Mouse (Mus musculus) forebrain, embryonic 10.5 days (tissue): ENCODE measurements at regions not wholly inside any gene's neighbourhood (a gene's known extent, or its start where the extent isn't known, plus 50 kb on each side); places are given as distances from the start of the nearest gene placed in this dataset.

Experiments
- DNase-seq: peaks from one replicate; pipeline ENCODE4 v3.0.0-alpha.2; 2017; ENCODE audit warnings: low spot score; ENCODE audit errors: extremely low spot score
- H3K27ac ChIP-seq: fragments of 300-500 bp; sonication (generic); 2 replicates; pipeline ENCODE4 v1.5.1; 2016; ENCODE audit warnings: mild to moderate bottlenecking
- H3K27me3 ChIP-seq: fragments of 300-500 bp; sonication (generic); 2 replicates; pipeline ENCODE4 v1.6.1; 2016; ENCODE audit warnings: mild to moderate bottlenecking; ENCODE audit not compliant: poor library complexity, severe bottlenecking
- H3K36me3 ChIP-seq: fragments of 300-500 bp; sonication (generic); replicated peaks from 2 replicates; pipeline ENCODE4 v1.6.1; 2016; ENCODE audit warnings: mild to moderate bottlenecking, moderate library complexity
- H3K4me1 ChIP-seq: fragments of 300-500 bp; sonication (generic); 2 replicates; pipeline ENCODE4 v1.6.1; 2016
- H3K4me3 ChIP-seq: fragments of 300-500 bp; sonication (generic); 2 replicates; pipeline ENCODE4 v1.5.1; 2016; ENCODE audit warnings: mild to moderate bottlenecking, moderate library complexity
- H3K9me3 ChIP-seq: fragments of 300-500 bp; sonication (generic); 2 replicates; pipeline ENCODE4 v1.6.1; 2016; ENCODE audit warnings: mild to moderate bottlenecking, moderate library complexity
- WGBS: fragments of 180-500 bp; shearing (Covaris S2); methylation state at CpG from one replicate; pipeline ENCODE4 v1.1.7; 2016; 5-methylcytosine and 5-hydroxymethylcytosine counted together

DNA sequence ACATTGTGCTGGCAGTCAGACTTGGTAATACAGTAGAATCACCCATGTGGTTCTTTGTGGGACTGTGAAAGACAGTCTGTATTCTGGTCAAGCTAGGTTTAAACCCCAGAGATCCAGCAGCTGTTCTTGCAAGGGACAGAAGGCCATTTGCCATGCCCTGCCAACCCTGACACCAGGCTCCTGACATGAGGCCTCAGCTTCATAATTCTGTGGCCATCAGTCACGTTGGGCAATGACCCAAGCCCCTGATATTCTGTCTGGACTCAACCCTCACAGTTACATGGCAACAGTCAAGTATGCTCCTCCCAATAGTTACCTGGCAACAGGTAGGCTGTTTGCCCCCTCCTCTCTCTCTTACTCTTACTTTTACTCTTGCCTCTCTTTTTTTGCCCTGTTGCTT lies 221.3 kb downstream of the Serpinb8 start:
- H3K36me3 ChIP-seq, result no peaks in the 10 kb centered on the region
- 89% methylated on average over 1 of the region's 1 CpGs for WGBS
- H3K9me3 ChIP-seq, result no peaks in the 10 kb centered on the region
- no peaks in the 10 kb centered on the region for H3K27me3 ChIP-seq
- DNase-seq, result no peak
- H3K4me1 ChIP-seq, result no peaks in the 10 kb centered on the region
- H3K27ac ChIP-seq, result no peak overlapping the region
- no peak overlapping the region for H3K4me3 ChIP-seq

DNA sequence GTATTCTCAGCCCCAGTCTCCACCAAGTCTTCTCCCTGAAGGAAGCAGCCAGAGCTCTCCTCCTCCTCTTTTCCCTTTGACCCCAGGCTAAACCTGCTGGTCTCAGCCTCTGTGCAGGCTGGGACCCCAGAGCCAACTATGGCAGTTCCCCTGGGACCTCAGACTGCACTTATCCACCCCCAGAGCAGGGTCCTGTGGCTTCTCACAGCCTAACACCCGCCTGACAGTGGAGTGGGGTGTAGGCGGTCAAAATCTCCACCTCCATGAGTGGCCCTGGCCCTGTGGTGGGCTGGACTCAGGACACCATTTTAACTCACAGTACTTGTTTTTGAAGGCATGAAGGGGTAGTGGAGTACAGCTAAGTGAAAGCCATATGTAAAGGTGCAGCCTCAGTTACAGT lies 222.1 kb downstream of the Serpinb8 start:
- DNase-seq, result no peak
- Histone ChIP-seq H3K27me3 (no peaks in the 10 kb centered on the region), H3K4me3 (no peak overlapping the region), H3K4me1 (no peaks in the 10 kb centered on the region), H3K36me3 (no peaks in the 10 kb centered on the region), H3K27ac (no peak overlapping the region), H3K9me3 (no peaks in the 10 kb centered on the region)
- WGBS, result 91% methylated on average over 2 of the region's 2 CpGs

DNA sequence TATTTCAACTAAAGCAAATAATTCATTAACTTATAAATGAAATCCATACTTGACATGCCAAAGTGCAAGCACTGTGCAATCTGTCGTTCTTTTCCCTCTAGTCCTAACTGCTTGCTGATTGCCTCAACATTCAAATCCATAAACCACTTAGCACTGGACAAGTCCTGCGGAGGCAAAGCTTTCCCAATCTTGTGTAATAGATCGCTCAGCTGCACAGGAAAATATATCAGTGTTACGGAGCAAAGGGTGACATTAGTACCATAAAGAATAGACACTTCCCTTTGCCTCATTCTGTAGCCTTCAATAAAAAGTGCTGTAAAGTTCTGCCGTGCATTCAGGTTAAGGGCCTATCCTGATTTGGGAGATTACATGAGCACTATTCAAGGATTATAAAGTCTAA lies 248.1 kb downstream of the Serpinb8 start:
- Histone ChIP-seq H3K27ac (no peak overlapping the region), H3K9me3 (no peaks in the 10 kb centered on the region), H3K4me1 (no peaks in the 10 kb centered on the region), H3K4me3 (no peak overlapping the region), H3K36me3 (no peaks in the 10 kb centered on the region), H3K27me3 (no peaks in the 10 kb centered on the region)
- DNase-seq, result no peak
- 95% methylated on average over 5 of the region's 5 CpGs for WGBS

DNA sequence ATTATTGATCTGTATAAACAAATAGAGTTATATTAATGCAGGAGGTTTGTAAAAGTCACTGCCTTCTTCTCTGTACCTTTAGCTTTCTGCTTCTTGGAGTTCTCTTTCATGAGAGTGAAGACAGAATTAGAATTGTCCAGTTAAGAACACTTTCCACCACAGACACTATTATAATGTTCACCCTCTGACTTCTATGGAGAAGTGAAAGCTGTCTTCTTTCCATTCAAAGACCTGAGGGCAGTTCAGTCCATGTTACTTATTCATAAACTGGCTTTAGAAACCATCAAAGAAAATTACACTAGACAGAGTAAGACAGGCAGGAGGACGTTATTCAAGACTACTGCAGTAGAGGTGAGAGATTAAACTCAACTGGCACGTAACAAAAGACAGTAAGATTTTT lies 262.6 kb downstream of the Serpinb8 start:
- Histone ChIP-seq H3K4me3 (no peak overlapping the region), H3K27ac (no peak overlapping the region), H3K27me3 (no peaks in the 10 kb centered on the region), H3K9me3 (no peaks in the 10 kb centered on the region), H3K36me3 (no peaks in the 10 kb centered on the region), H3K4me1 (no peaks in the 10 kb centered on the region)
- no peak for DNase-seq
- 61% methylated on average over 2 of the region's 2 CpGs for WGBS

DNA sequence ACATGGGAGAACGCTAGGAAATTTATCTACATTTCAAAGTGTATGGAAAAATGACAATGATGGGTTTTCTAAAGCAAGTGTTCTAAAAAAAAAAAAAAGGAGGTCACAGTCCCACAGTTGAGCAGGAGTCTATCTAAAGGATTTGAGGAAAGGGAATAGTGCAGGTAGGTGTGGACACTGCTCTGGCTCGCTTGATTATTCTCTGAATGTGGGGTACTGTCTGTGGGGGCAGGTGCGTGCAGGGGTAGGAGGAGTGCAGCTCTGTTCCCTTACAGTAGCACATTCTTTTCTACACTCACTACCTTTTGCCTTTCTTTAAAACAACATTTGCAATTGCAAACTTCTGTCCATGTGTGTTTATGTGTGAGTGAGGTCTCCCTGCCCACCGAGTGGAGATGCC lies 263.2 kb downstream of the Serpinb8 start:
- Histone ChIP-seq H3K4me1 (no peaks in the 10 kb centered on the region), H3K9me3 (no peaks in the 10 kb centered on the region), H3K36me3 (no peaks in the 10 kb centered on the region), H3K4me3 (no peak overlapping the region), H3K27ac (no peak overlapping the region), H3K27me3 (no peaks in the 10 kb centered on the region)
- WGBS, result 78% methylated on average over 4 of the region's 4 CpGs
- DNase-seq, result no peak

DNA sequence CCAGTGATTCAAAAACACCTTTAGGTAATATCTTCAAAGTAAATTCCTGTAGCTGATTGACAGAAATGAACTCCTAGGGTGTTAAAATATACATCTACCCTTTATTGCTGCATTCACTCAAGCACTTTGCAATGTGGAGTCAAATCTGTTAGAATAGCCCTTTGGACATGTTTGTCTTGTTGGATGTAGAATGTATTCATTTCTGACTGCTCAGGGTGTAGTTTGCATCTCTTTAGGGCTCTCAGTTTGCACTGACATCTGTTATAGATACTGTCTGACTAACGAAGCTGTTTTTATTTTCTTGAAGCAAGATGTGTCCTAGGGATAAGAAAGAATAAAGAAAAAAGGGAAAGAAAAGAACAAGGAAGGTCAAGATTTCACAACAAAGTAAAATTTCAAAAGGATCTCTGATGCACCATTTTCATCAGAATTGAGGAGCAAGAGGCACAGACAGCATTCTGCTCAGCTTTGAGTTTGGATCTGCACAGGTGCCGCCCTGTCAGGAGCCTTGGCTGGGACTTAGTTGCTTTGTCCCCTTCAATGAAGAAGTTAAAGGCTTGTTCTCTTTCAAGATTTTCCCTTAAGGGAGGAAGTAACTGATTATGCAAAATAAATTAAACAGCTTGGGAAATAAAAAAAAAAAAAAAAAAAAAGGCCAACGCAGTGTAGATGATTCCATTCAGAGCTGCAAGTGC lies 308.1 kb downstream of the Serpinb8 start:
- Histone ChIP-seq H3K27ac (no peak overlapping the region), H3K9me3 (no peaks in the 10 kb centered on the region), H3K4me1 (peaks cover 9% of the 10 kb centered on the region), H3K27me3 (no peaks in the 10 kb centered on the region), H3K4me3 (no peak overlapping the region), H3K36me3 (no peaks in the 10 kb centered on the region)
- 42% methylated on average over 3 of the region's 3 CpGs for WGBS
- DNase-seq, result no peak

DNA sequence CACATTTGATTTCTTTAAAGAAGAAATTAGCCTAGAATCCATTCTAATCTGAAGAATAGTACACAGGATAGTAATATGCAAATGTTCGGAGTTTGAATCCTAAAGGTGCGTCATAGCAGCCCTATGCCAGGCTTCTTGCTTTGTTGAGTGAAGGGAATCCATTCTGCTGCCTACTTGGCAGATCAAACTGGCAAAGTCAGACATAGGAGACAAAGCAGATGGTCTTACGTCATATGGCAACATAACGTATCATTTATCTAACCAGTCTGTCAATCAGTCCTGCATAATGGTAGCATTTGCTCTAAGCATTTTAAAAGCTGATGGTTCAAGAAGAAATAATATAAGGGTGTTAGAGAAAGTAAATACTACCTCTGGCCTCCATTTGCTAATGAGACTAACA lies 309.5 kb downstream of the Serpinb8 start:
- WGBS, result 97% methylated on average over 4 of the region's 4 CpGs

DNA sequence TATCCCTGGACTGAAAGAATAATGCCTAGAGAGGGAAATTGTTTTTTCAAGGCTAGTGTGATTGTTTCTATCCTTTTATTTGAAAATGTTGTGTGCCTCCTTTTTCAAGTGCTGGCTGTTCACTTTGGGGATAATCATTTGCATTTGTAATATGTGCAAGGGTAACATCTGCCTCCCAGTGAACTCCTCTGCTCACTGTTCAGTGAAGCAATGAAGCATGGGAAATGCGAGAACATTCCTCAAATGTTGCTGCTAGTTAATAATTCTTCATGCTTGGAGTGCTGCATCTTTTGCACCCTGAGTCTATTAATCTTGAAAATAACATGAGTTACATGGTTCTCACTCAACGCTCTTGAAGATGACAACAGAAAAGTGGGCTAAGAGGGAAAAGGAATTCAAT lies 310.6 kb downstream of the Serpinb8 start:
- Histone ChIP-seq H3K27me3 (no peaks in the 10 kb centered on the region), H3K9me3 (no peaks in the 10 kb centered on the region), H3K27ac (no peak overlapping the region), H3K36me3 (no peaks in the 10 kb centered on the region), H3K4me3 (no peak overlapping the region), H3K4me1 (peaks cover 9% of the 10 kb centered on the region)
- 72% methylated on average over 2 of the region's 2 CpGs for WGBS
- DNase-seq, result no peak

More for the DNA sequence above, 309.5 kb downstream of the Serpinb8 start:
- Histone ChIP-seq H3K4me3 (no peak overlapping the region), H3K9me3 (no peaks in the 10 kb centered on the region), H3K27ac (no peak overlapping the region), H3K36me3 (no peaks in the 10 kb centered on the region), H3K4me1 (peaks cover 9% of the 10 kb centered on the region), H3K27me3 (no peaks in the 10 kb centered on the region)
- no peak for DNase-seq

DNA sequence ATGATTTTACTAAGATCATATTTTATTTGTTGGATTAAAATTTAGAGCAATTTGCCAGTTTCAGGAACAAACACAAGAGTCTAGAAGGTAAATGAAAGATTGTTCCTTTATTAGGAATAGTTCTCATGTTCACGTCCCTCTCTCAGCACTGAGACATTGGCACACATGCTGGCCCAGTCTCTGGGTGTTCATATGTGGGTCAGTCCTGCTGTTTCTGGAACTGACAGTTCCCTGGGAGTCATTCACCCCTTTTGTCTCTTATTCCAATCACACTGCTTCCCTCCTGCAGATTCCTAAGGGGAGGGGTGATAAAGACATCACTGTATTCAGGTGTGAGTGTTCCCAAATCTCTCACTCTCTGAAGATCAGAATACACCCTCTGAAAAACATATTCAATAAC lies 311.1 kb downstream of the Serpinb8 start:
- no peak overlapping the region for H3K27ac ChIP-seq
- DNase-seq, result no peak
- H3K9me3 ChIP-seq, result no peaks in the 10 kb centered on the region
- peaks cover 9% of the 10 kb centered on the region for H3K4me1 ChIP-seq
- WGBS, result 78% methylated on average over 1 of the region's 1 CpGs
- no peaks in the 10 kb centered on the region for H3K27me3 ChIP-seq
- H3K36me3 ChIP-seq, result no peaks in the 10 kb centered on the region
- no peak overlapping the region for H3K4me3 ChIP-seq

DNA sequence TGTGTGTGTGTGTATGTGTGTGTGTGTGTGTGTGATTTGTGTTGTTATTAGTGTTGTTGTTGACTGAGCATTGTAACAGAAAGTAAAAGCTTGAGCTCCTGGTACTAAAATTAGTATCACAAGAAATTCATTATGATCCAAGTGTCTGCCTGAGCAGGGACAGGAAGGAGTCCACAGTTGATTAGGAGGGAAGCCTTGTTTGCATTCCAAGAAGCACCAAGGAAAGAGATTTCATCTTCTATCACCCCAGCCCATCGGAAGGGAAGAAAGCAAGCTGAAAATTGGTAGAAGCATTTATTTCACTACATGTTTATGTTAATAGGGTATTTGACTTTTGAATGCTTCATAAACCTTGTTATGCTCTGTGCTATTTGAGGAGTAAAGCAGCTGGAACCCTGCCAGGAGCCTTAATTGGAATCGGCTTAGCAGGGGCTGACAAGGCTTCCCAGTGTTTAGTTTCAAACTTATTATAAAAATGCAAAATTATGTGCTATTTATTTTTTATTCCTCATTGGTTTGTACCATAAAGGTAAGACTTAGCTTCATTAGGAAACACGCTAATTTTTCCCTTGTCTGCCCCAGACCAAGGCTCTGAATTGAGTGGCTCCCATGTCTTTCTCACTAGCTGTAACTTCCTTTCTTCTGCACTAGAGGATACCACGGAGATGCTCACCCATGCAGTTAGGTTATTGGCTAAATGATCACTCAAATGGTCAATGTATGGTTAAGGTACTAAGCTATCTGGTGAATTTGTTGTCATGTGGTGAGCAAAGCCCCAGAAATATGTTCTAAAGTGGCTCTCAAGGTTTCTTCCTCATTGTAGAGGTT lies 318.6 kb downstream of the Serpinb8 start:
- 63% methylated on average over 4 of the region's 4 CpGs for WGBS
- H3K27ac ChIP-seq, result no peak overlapping the region
- H3K4me3 ChIP-seq, result no peak overlapping the region
- DNase-seq, result no peak
- no peaks in the 10 kb centered on the region for H3K36me3 ChIP-seq
- no peaks in the 10 kb centered on the region for H3K9me3 ChIP-seq
- no peaks in the 10 kb centered on the region for H3K27me3 ChIP-seq
- H3K4me1 ChIP-seq, result peaks cover 15% of the 10 kb centered on the region; the same call in 1 of the 2 replicates

DNA sequence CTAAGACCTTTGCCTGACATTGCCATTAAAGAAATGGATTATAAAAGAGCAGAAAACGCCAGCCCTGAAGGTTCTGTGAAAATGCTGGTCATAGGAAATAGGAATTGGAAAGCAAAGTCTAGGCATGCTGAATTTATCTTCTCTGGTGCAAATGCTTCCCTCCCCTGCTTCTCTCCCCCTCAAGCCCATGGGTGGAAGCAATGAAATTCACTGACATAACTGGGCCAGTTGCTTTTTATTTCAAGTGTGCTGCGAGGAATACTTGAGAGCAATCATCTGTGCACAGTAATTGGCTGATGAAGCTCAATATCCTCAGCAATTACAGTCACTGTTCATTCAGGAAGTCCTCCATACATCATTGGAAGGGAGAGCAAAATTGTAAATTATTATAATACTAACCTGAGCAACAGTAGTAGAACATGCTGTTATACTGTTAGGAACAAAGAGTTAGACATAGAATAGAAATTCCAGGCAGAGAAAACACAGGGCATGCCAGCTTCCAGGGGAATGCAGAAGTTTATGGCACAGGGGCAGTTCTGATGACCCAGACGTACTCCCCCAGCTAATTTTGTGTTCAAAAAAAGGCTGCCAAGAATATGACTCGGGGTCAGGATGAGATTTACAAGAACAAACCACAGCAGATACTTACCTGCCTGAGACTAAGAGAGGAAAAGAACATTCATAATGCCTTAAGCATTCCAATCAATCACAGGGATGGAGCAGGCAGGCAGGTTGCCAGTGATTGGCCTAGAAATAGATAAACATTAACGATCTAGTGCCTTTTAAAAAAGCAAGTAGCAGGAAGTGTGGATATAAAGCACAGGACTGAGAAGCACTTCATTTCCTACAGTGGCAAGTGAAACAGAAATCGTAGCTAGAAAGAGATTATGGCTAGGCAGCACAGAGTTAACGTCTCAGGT lies 325.1 kb downstream of the Serpinb8 start:
- no peak for DNase-seq
- 78% methylated on average over 7 of the region's 7 CpGs for WGBS
- Histone ChIP-seq H3K27ac (no peak overlapping the region), H3K27me3 (no peaks in the 10 kb centered on the region), H3K9me3 (no peaks in the 10 kb centered on the region), H3K4me1 (peaks cover 5% of the 10 kb centered on the region; the same call in 1 of the 2 replicates), H3K4me3 (no peak overlapping the region), H3K36me3 (no peaks in the 10 kb centered on the region)

DNA sequence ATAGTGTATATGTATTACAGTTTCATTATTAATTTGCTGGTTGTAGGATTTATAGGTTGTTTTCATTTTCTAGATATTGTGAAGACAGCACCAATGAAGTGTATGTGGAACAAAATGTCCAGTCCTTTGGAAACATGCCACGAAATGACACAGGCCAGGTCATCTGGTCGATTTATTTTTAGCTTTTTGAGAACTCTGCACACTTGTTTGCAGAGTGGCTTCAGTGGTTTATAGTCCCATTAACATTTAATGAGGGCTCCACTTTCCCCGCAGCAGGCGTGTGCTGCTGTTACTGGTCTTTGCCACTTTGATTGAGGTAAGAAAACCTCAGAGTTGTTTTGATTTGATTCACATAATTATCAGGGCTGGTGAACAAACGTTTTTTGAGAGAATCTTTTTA lies 327.2 kb downstream of the Serpinb8 start:
- Histone ChIP-seq H3K27ac (no peak overlapping the region), H3K27me3 (no peaks in the 10 kb centered on the region), H3K4me1 (peaks cover 5% of the 10 kb centered on the region; the same call in 1 of the 2 replicates), H3K4me3 (no peak overlapping the region), H3K36me3 (no peaks in the 10 kb centered on the region), H3K9me3 (no peaks in the 10 kb centered on the region)
- 76% methylated on average over 5 of the region's 5 CpGs for WGBS
- no peak for DNase-seq
